In the genomic region with DNA sequence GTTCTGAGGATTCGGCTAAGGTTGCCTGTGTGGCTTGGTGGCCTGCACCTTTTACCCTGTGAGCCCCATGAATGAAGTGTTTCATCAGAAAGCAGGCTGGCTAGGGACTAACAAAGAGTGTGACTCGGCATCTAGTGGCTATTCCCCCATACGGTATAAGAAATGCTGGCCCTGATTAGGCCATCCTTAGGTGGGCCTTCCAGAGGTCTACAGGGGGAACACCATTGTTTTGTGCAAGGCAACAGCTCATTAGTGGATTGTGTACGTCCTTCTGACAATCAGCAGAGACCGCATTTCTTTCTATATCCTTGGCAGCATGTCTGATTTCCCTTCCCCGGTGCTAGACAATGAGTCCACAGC, we compare ENCODE assay signal across 11 mouse cellular contexts. TPM values are rescaled to one million over a fixed set of nuclear protein-coding genes. Genes with fewer than 3 reads are reported as not detected.
DNase-seq lines count a peak whose midpoint lies in the region; ATAC-seq lines count a peak whose summit lies in the region.
"Had no signal": no experiment of that assay in that cellular context is flagged by ENCODE, and none has a peak within 500 bp of the region (broad histone marks: within the 10 kb centered on the region; RNA-seq: fewer than 3 reads in every experiment).

No protein-coding gene starts in this region.

- 0 out of 2 replicates have a peak, but pooled peaks have one; percentile 7 for ATAC-seq in hindbrain, embryonic 13.5 days (ENCODE audit: low FRiP score)
- no peak for ATAC-seq in hindbrain, embryonic 16.5 days
- ATAC-seq in embryonic facial prominence, embryonic 15.5 days (ENCODE audit: insufficient number of reproducible peaks, low FRiP score, low TSS enrichment, low read depth): no peak
- no peak; the same call in 1 of the 2 replicates for ATAC-seq in intestine, embryonic 14.5 days (replicated peaks; ENCODE audit: low FRiP score, low TSS enrichment, low read depth)
- ATAC-seq in midbrain, embryonic 13.5 days: peak; percentile 21; the same call in 1 of the 2 replicates

- H3K36me3 ChIP-seq in hindbrain, embryonic 13.5 days: no peaks in the 10 kb centered on the region
- no peaks in the 10 kb centered on the region; the same call in 1 of the 2 replicates for H3K36me3 ChIP-seq in hindbrain, embryonic 16.5 days (ENCODE audit: control insufficient read depth, insufficient read depth, low read length)
- no peaks in the 10 kb centered on the region for H3K36me3 ChIP-seq in embryonic facial prominence, embryonic 15.5 days
- no peaks in the 10 kb centered on the region for H3K36me3 ChIP-seq in intestine, embryonic 14.5 days (ENCODE audit: control insufficient read depth, insufficient read depth, low read length)
- H3K36me3 ChIP-seq in midbrain, embryonic 13.5 days: no peaks in the 10 kb centered on the region

- intact Hi-C loops in gastrocnemius, postnatal 36 days (cut with DNase I): no loop called here

- no peak for DNase-seq in intestine, embryonic 14.5 days (ENCODE audit: low spot score)
- no peak for DNase-seq in layer of hippocampus, adult 11-12 months (ENCODE audit: low spot score)
- no peak for DNase-seq in gastrocnemius, postnatal 36 days
- DNase-seq in right cerebral cortex, postnatal 4 days: no peak

- no peaks in the 10 kb centered on the region; the same call in 1 of the 2 replicates for H3K27me3 ChIP-seq in hindbrain, embryonic 13.5 days
- no peaks in the 10 kb centered on the region for H3K27me3 ChIP-seq in hindbrain, embryonic 16.5 days (replicated peaks; ENCODE audit: control insufficient read depth, insufficient read depth, low read length)
- H3K27me3 ChIP-seq in embryonic facial prominence, embryonic 15.5 days: no peaks in the 10 kb centered on the region
- no peaks in the 10 kb centered on the region for H3K27me3 ChIP-seq in intestine, embryonic 14.5 days (replicated peaks; ENCODE audit: control insufficient read depth, insufficient read depth, low read length)
- H3K27me3 ChIP-seq in midbrain, embryonic 13.5 days: no peaks in the 10 kb centered on the region

- peaks cover 5% of the 10 kb centered on the region; the same call in 1 of the 2 replicates for H3K4me1 ChIP-seq in hindbrain, embryonic 13.5 days (replicated peaks)
- no peaks in the 10 kb centered on the region; the same call in 1 of the 2 replicates for H3K4me1 ChIP-seq in hindbrain, embryonic 16.5 days (ENCODE audit: control insufficient read depth, insufficient read depth, low read depth, low read length)
- H3K4me1 ChIP-seq in embryonic facial prominence, embryonic 15.5 days: peaks cover 9% of the 10 kb centered on the region
- peaks cover 7% of the 10 kb centered on the region for H3K4me1 ChIP-seq in intestine, embryonic 14.5 days (replicated peaks; ENCODE audit: control insufficient read depth, insufficient read depth, low read length)
- H3K4me1 ChIP-seq in midbrain, embryonic 13.5 days (replicated peaks): 0 out of 2 replicates have a peak, but pooled peaks cover 4% of the 10 kb centered on the region

- H3K9me3 ChIP-seq in hindbrain, embryonic 13.5 days: no peaks in the 10 kb centered on the region
- peaks cover 4% of the 10 kb centered on the region; the same call in 1 of the 2 replicates for H3K9me3 ChIP-seq in hindbrain, embryonic 16.5 days (ENCODE audit: control insufficient read depth, low read length)
- H3K9me3 ChIP-seq in embryonic facial prominence, embryonic 15.5 days (replicated peaks): no peaks in the 10 kb centered on the region
- H3K9me3 ChIP-seq in intestine, embryonic 14.5 days (ENCODE audit: control insufficient read depth, low read length): no peaks in the 10 kb centered on the region
- H3K9me3 ChIP-seq in midbrain, embryonic 13.5 days: no peaks in the 10 kb centered on the region

- H3K4me3 ChIP-seq in hindbrain, embryonic 13.5 days: no peak overlapping the region
- no peak overlapping the region for H3K4me3 ChIP-seq in hindbrain, embryonic 16.5 days (ENCODE audit: low read length)
- H3K4me3 ChIP-seq in embryonic facial prominence, embryonic 15.5 days (replicated peaks): peak overlapping the region; percentile 33; the same call in 1 of the 2 replicates
- no peak overlapping the region for H3K4me3 ChIP-seq in intestine, embryonic 14.5 days (ENCODE audit: low read depth, low read length)
- H3K4me3 ChIP-seq in midbrain, embryonic 13.5 days (replicated peaks): no peak overlapping the region
- H3K4me3 ChIP-seq: myocyte had no signal

- no peak overlapping the region for H3K27ac ChIP-seq in hindbrain, embryonic 13.5 days
- no peak overlapping the region for H3K27ac ChIP-seq in hindbrain, embryonic 16.5 days (ENCODE audit: low read depth, low read length)
- no peak overlapping the region for H3K27ac ChIP-seq in embryonic facial prominence, embryonic 15.5 days (replicated peaks)
- H3K27ac ChIP-seq in intestine, embryonic 14.5 days (ENCODE audit: low read depth): no peak overlapping the region
- H3K27ac ChIP-seq in midbrain, embryonic 13.5 days: no peak overlapping the region

- no peak overlapping the region for H3K9ac ChIP-seq in hindbrain, embryonic 13.5 days
- H3K9ac ChIP-seq in hindbrain, embryonic 16.5 days (ENCODE audit: low read depth, low read length): no peak overlapping the region
- H3K9ac ChIP-seq in embryonic facial prominence, embryonic 15.5 days: no peak overlapping the region
- H3K9ac ChIP-seq in intestine, embryonic 14.5 days (ENCODE audit: low read length): no peak overlapping the region
- H3K9ac ChIP-seq in midbrain, embryonic 13.5 days (replicated peaks): no peak overlapping the region

- H3K4me2 ChIP-seq in hindbrain, embryonic 13.5 days: no peak overlapping the region
- no peak overlapping the region; the same call in 1 of the 2 replicates for H3K4me2 ChIP-seq in hindbrain, embryonic 16.5 days (ENCODE audit: low read length)
- peak overlapping the region; percentile 60 for H3K4me2 ChIP-seq in embryonic facial prominence, embryonic 15.5 days (replicated peaks)
- peak overlapping the region; percentile 55; the same call in 1 of the 2 replicates for H3K4me2 ChIP-seq in intestine, embryonic 14.5 days (ENCODE audit: low read length)
- 0 out of 2 replicates have a peak overlapping the region, but pooled peaks have one; percentile 43 for H3K4me2 ChIP-seq in midbrain, embryonic 13.5 days (replicated peaks)

- WGBS in hindbrain, embryonic 13.5 days: 84% methylated on average over 6 of the region's 6 CpGs
- 78% methylated on average over 6 of the region's 6 CpGs for WGBS in hindbrain, embryonic 16.5 days
- 72% methylated on average over 6 of the region's 6 CpGs for WGBS in embryonic facial prominence, embryonic 15.5 days
- 79% methylated on average over 6 of the region's 6 CpGs for WGBS in intestine, embryonic 14.5 days
- 77% methylated on average over 6 of the region's 6 CpGs for WGBS in midbrain, embryonic 13.5 days

RNA-seq across cellular contexts. Expression of gene Ube2l6, which starts 11.9 kb away (rescaled TPM):
- 16.8 and 17.6 TPM in 2 replicates for polyA plus RNA-seq in hindbrain, embryonic 13.5 days (2015; fragmentation: Nextera tagmentation; extraction: Ambion mirVana)
- polyA plus RNA-seq in hindbrain, embryonic 16.5 days (2015; fragmentation: Nextera tagmentation; extraction: Ambion mirVana): 26.1 and 27.8 TPM in 2 replicates
- polyA plus RNA-seq in embryonic facial prominence, embryonic 15.5 days (2015; fragmentation: Nextera tagmentation; extraction: Ambion mirVana): 35.3 and 36.7 TPM in 2 replicates
- polyA plus RNA-seq in intestine, embryonic 14.5 days (2014; fragmentation: Nextera tagmentation; extraction: Ambion mirVana): 33.2 and 33.3 TPM in 2 replicates
- polyA plus RNA-seq in midbrain, embryonic 13.5 days (2015; fragmentation: Nextera tagmentation; extraction: Ambion mirVana): 15.6 and 16.6 TPM in 2 replicates
- total RNA-seq in gastrocnemius, postnatal 36 days (2021): 1 to 10 TPM; 2.6 to 3.5 TPM

RNA-seq across cellular contexts. Expression of gene Smtnl1, which starts 11.9 kb away (rescaled TPM):
- not detected in 2 replicates for polyA plus RNA-seq in hindbrain, embryonic 13.5 days (2015; fragmentation: Nextera tagmentation; extraction: Ambion mirVana)
- polyA plus RNA-seq in hindbrain, embryonic 16.5 days (2015; fragmentation: Nextera tagmentation; extraction: Ambion mirVana): not detected in 2 replicates
- polyA plus RNA-seq in embryonic facial prominence, embryonic 15.5 days (2015; fragmentation: Nextera tagmentation; extraction: Ambion mirVana): 0.33 and 0.53 TPM in 2 replicates
- 0.27 TPM in 1 of 2 replicates, not detected in the other for polyA plus RNA-seq in intestine, embryonic 14.5 days (2014; fragmentation: Nextera tagmentation; extraction: Ambion mirVana)
- polyA plus RNA-seq in midbrain, embryonic 13.5 days (2015; fragmentation: Nextera tagmentation; extraction: Ambion mirVana): not detected in 2 replicates
- total RNA-seq in gastrocnemius, postnatal 36 days (2021): 10 to 100 TPM; 58.7 to 84.0 TPM
- polyA plus RNA-seq: cortical plate, adult 2 months had no signal

RNA-seq across cellular contexts. Expression of gene Timm10, which starts 16.3 kb away (rescaled TPM):
- 59.2 and 61.9 TPM in 2 replicates for polyA plus RNA-seq in hindbrain, embryonic 13.5 days (2015; fragmentation: Nextera tagmentation; extraction: Ambion mirVana)
- 76.5 and 83.2 TPM in 2 replicates for polyA plus RNA-seq in hindbrain, embryonic 16.5 days (2015; fragmentation: Nextera tagmentation; extraction: Ambion mirVana)
- polyA plus RNA-seq in embryonic facial prominence, embryonic 15.5 days (2015; fragmentation: Nextera tagmentation; extraction: Ambion mirVana): 45.7 and 49.7 TPM in 2 replicates
- polyA plus RNA-seq in intestine, embryonic 14.5 days (2014; fragmentation: Nextera tagmentation; extraction: Ambion mirVana): 73.7 and 75.5 TPM in 2 replicates
- 53.6 and 54.5 TPM in 2 replicates for polyA plus RNA-seq in midbrain, embryonic 13.5 days (2015; fragmentation: Nextera tagmentation; extraction: Ambion mirVana)
- total RNA-seq in gastrocnemius, postnatal 36 days (2021): 10 to 100 TPM; 39.6 to 55.9 TPM

RNA-seq across cellular contexts. Expression of gene Slc43a1, which starts 28.1 kb away (rescaled TPM):
- polyA plus RNA-seq in hindbrain, embryonic 13.5 days (2015; fragmentation: Nextera tagmentation; extraction: Ambion mirVana): 2.5 and 3.3 TPM in 2 replicates
- polyA plus RNA-seq in hindbrain, embryonic 16.5 days (2015; fragmentation: Nextera tagmentation; extraction: Ambion mirVana): 1.5 and 1.6 TPM in 2 replicates
- 13.7 and 15.8 TPM in 2 replicates for polyA plus RNA-seq in embryonic facial prominence, embryonic 15.5 days (2015; fragmentation: Nextera tagmentation; extraction: Ambion mirVana)
- polyA plus RNA-seq in intestine, embryonic 14.5 days (2014; fragmentation: Nextera tagmentation; extraction: Ambion mirVana): 18.3 and 18.7 TPM in 2 replicates
- polyA plus RNA-seq in midbrain, embryonic 13.5 days (2015; fragmentation: Nextera tagmentation; extraction: Ambion mirVana): 2.6 and 3.3 TPM in 2 replicates
- total RNA-seq in gastrocnemius, postnatal 36 days (2021): 10 to 100 TPM in 1 of 2 experiments, 1 to 10 TPM in 1; 7.6 to 19.2 TPM

RNA-seq across cellular contexts. Expression of gene Serping1, which starts 35.3 kb away (rescaled TPM):
- 34.6 and 39.4 TPM in 2 replicates for polyA plus RNA-seq in hindbrain, embryonic 13.5 days (2015; fragmentation: Nextera tagmentation; extraction: Ambion mirVana)
- 40.8 and 42.3 TPM in 2 replicates for polyA plus RNA-seq in hindbrain, embryonic 16.5 days (2015; fragmentation: Nextera tagmentation; extraction: Ambion mirVana)
- 40.0 and 48.0 TPM in 2 replicates for polyA plus RNA-seq in embryonic facial prominence, embryonic 15.5 days (2015; fragmentation: Nextera tagmentation; extraction: Ambion mirVana)
- polyA plus RNA-seq in intestine, embryonic 14.5 days (2014; fragmentation: Nextera tagmentation; extraction: Ambion mirVana): 60.9 and 73.4 TPM in 2 replicates
- polyA plus RNA-seq in midbrain, embryonic 13.5 days (2015; fragmentation: Nextera tagmentation; extraction: Ambion mirVana): 32.6 and 33.1 TPM in 2 replicates
- 10 to 100 TPM; 44.8 to 46.5 TPM for total RNA-seq in gastrocnemius, postnatal 36 days (2021)
- total RNA-seq: hematopoietic stem cell, adult 5-6 weeks had no signal

Comparison
In these comparisons a context has a peak if more than half of its experiments do, and no peak if none do; other contexts are left out.
1. ATAC-seq: peak in hindbrain, embryonic 13.5 days (single experiment) and midbrain, embryonic 13.5 days (single experiment); none in hindbrain, embryonic 16.5 days (single experiment), embryonic facial prominence, embryonic 15.5 days (single experiment) and intestine, embryonic 14.5 days (single experiment).
2. H3K4me2 ChIP-seq: peak in embryonic facial prominence, embryonic 15.5 days (single experiment), intestine, embryonic 14.5 days (single experiment) and midbrain, embryonic 13.5 days (single experiment); none in hindbrain, embryonic 13.5 days (single experiment) and hindbrain, embryonic 16.5 days (single experiment).